Mouse (Mus musculus) lung, embryonic 15.5 days (tissue): Measurements from ENCODE around the gene Zfp148. TPM values are rescaled to one million over a fixed set of nuclear protein-coding genes. Genes with fewer than 3 reads are reported as not detected.

Source experiments
- ATAC-seq: fragments of 200-750 bp; cut with Nextera tagmentation; 2 replicates; pipeline ENCODE4 v1.8.0; 2017; ENCODE audit warnings: moderate number of reproducible peaks, borderline replicate concordance; ENCODE audit not compliant: low FRiP score, low TSS enrichment; ENCODE audit errors: extremely low read depth
- H3K27ac ChIP-seq: fragments of 300-500 bp; sonication (generic); 2 replicates; pipeline ENCODE4 v1.5.1; 2015; ENCODE audit warnings: moderate library complexity, mild to moderate bottlenecking, inconsistent platforms
- H3K27me3 ChIP-seq: fragments of 300-500 bp; sonication (generic); 2 replicates; pipeline ENCODE4 v1.6.1; 2015; ENCODE audit warnings: inconsistent platforms
- H3K36me3 ChIP-seq: fragments of 300-500 bp; sonication (generic); 2 replicates; pipeline ENCODE4 v1.6.1; 2015; ENCODE audit warnings: inconsistent platforms
- H3K4me1 ChIP-seq: fragments of 300-500 bp; sonication (generic); 2 replicates; pipeline ENCODE4 v1.6.1; 2015; ENCODE audit warnings: inconsistent platforms
- H3K4me2 ChIP-seq: fragments of 300-500 bp; sonication (generic); 2 replicates; pipeline ENCODE4 v1.6.1; 2015; ENCODE audit warnings: inconsistent platforms, mild to moderate bottlenecking, moderate library complexity
- H3K4me3 ChIP-seq: fragments of 300-500 bp; sonication (generic); 2 replicates; pipeline ENCODE4 v1.5.1; 2015; ENCODE audit warnings: mild to moderate bottlenecking, inconsistent platforms
- H3K9ac ChIP-seq: fragments of 300-500 bp; sonication (generic); 2 replicates; pipeline ENCODE4 v1.6.1; 2015; ENCODE audit warnings: inconsistent platforms
- H3K9me3 ChIP-seq: fragments of 300-500 bp; sonication (generic); 2 replicates; pipeline ENCODE4 v1.6.1; 2016; ENCODE audit warnings: inconsistent platforms
- WGBS: fragments of 180-500 bp; shearing (Covaris S2); methylation state at CpG from one replicate; pipeline ENCODE4 v1.1.7; 2015; 5-methylcytosine and 5-hydroxymethylcytosine counted together
- polyA plus RNA-seq: library from polyadenylated mRNA; unstranded; fragments of >200 nt; fragmentation: Nextera tagmentation; extraction: Ambion mirVana; gene quantifications from 2 replicates; pipeline ENCODE4 v1.2.1, GENCODE M21; 2015

Gene Zfp148
- polyA plus RNA-seq, 1 experiment from 2014 or later, result 61.4 TPM

- Histone ChIP-seq H3K9me3 (no peaks in the 10 kb centered on the region), H3K9ac (no peak overlapping the region), H3K4me3 (no peak overlapping the region), H3K27me3 (no peaks in the 10 kb centered on the region), H3K4me2 (no peak overlapping the region), H3K36me3 (no peaks in the 10 kb centered on the region), H3K27ac (no peak overlapping the region), H3K4me1 (peaks cover 13% of the 10 kb centered on the region)
- 31% methylated on average over 5 of the region's 5 CpGs for WGBS
- no peak for ATAC-seq
Measured at GRCm38 (mm10) chr16:33347134-33347533, 33.5 kb upstream of the Zfp148 start.

GRCm38 (mm10) chr16:33357805-33358204 is 22.8 kb upstream of the Zfp148 start:
- H3K27ac ChIP-seq, result no peak overlapping the region
- H3K9me3 ChIP-seq, result no peaks in the 10 kb centered on the region
- H3K4me2 ChIP-seq, result no peak overlapping the region
- no peaks in the 10 kb centered on the region for H3K27me3 ChIP-seq
- no peak overlapping the region for H3K9ac ChIP-seq
- no peak overlapping the region for H3K4me3 ChIP-seq
- H3K4me1 ChIP-seq, result no peaks in the 10 kb centered on the region
- 50% methylated on average over 6 of the region's 6 CpGs for WGBS
- H3K36me3 ChIP-seq, result no peaks in the 10 kb centered on the region
- no peak for ATAC-seq

- Histone ChIP-seq H3K27ac (no peak overlapping the region), H3K27me3 (no peaks in the 10 kb centered on the region), H3K4me3 (no peak overlapping the region), H3K9me3 (no peaks in the 10 kb centered on the region), H3K36me3 (no peaks in the 10 kb centered on the region), H3K9ac (no peak overlapping the region), H3K4me1 (no peaks in the 10 kb centered on the region), H3K4me2 (no peak overlapping the region)
- no peak for ATAC-seq
- WGBS, result 77% methylated on average over 6 of the region's 6 CpGs
Measured at GRCm38 (mm10) chr16:33365772-33366171, 14.9 kb upstream of the Zfp148 start.

GRCm38 (mm10) chr16:33368632-33369031 is 12.0 kb upstream of the Zfp148 start:
- Histone ChIP-seq H3K4me1 (no peaks in the 10 kb centered on the region), H3K27ac (no peak overlapping the region), H3K4me3 (no peak overlapping the region), H3K27me3 (no peaks in the 10 kb centered on the region), H3K9me3 (no peaks in the 10 kb centered on the region), H3K4me2 (no peak overlapping the region), H3K9ac (no peak overlapping the region), H3K36me3 (no peaks in the 10 kb centered on the region)
- ATAC-seq, result no peak
- WGBS, result 59% methylated on average over 3 of the region's 3 CpGs

GRCm38 (mm10) chr16:33370836-33371235 is 9.8 kb upstream of the Zfp148 start:
- Histone ChIP-seq H3K36me3 (no peaks in the 10 kb centered on the region), H3K9me3 (no peaks in the 10 kb centered on the region), H3K4me1 (no peaks in the 10 kb centered on the region), H3K9ac (no peak overlapping the region), H3K4me2 (no peak overlapping the region), H3K27me3 (no peaks in the 10 kb centered on the region), H3K27ac (no peak overlapping the region), H3K4me3 (no peak overlapping the region)
- WGBS, result 43% methylated on average over 6 of the region's 6 CpGs
- ATAC-seq, result no peak

- no peaks in the 10 kb centered on the region for H3K9me3 ChIP-seq
- no peaks in the 10 kb centered on the region for H3K4me1 ChIP-seq
- ATAC-seq, result no peak
- no peaks in the 10 kb centered on the region for H3K27me3 ChIP-seq
- H3K27ac ChIP-seq, result no peak overlapping the region
- H3K4me3 ChIP-seq, result no peak overlapping the region
- 52% methylated on average over 5 of the region's 5 CpGs for WGBS
- no peaks in the 10 kb centered on the region for H3K36me3 ChIP-seq
- no peak overlapping the region for H3K9ac ChIP-seq
- H3K4me2 ChIP-seq, result no peak overlapping the region
Measured at GRCm38 (mm10) chr16:33372611-33373010, 8.0 kb upstream of the Zfp148 start.

- 87% methylated on average over 2 of the region's 2 CpGs for WGBS
- ATAC-seq, result no peak
- H3K36me3 ChIP-seq, result no peaks in the 10 kb centered on the region
Measured at GRCm38 (mm10) chr16:33373326-33373725, 7.3 kb upstream of the Zfp148 start.

GRCm38 (mm10) chr16:33376266-33376665 is 4.4 kb upstream of the Zfp148 start:
- Histone ChIP-seq H3K9ac (no peak overlapping the region), H3K4me2 (no peak overlapping the region), H3K4me1 (peaks cover 8% of the 10 kb centered on the region), H3K27me3 (no peaks in the 10 kb centered on the region), H3K27ac (no peak overlapping the region), H3K4me3 (no peak overlapping the region), H3K9me3 (no peaks in the 10 kb centered on the region), H3K36me3 (no peaks in the 10 kb centered on the region)
- WGBS, result 69% methylated on average over 5 of the region's 5 CpGs
- ATAC-seq, result no peak

More at GRCm38 (mm10) chr16:33373326-33373725, 7.3 kb upstream of the Zfp148 start:
- no peaks in the 10 kb centered on the region for H3K9me3 ChIP-seq
- H3K4me1 ChIP-seq, result no peaks in the 10 kb centered on the region
- H3K9ac ChIP-seq, result no peak overlapping the region
- H3K27ac ChIP-seq, result no peak overlapping the region
- H3K4me2 ChIP-seq, result no peak overlapping the region
- H3K4me3 ChIP-seq, result no peak overlapping the region
- no peaks in the 10 kb centered on the region for H3K27me3 ChIP-seq

- peak overlapping the region; percentile 90; the same call in 1 of the 2 replicates for H3K27ac ChIP-seq
Measured at GRCm38 (mm10) chr16:33379219-33379943, 1.3 kb upstream of the Zfp148 start.

GRCm38 (mm10) chr16:33380882-33381613 is 412 bp downstream of the Zfp148 start:
- Histone ChIP-seq H3K9me3 (no peaks in the 10 kb centered on the region), H3K36me3 (no peaks in the 10 kb centered on the region), H3K27ac (peak overlapping the region; percentile 90), H3K4me1 (peaks cover 17% of the 10 kb centered on the region), H3K4me2 (peak overlapping the region; percentile 76), H3K4me3 (peak overlapping the region; percentile 96), H3K9ac (peak overlapping the region; percentile 93), H3K27me3 (no peaks in the 10 kb centered on the region)
- WGBS, result 1% methylated on average over 52 of the region's 80 CpGs
- ATAC-seq, result peak; percentile 76

More at GRCm38 (mm10) chr16:33379219-33379943, 1.3 kb upstream of the Zfp148 start:
- Histone ChIP-seq H3K4me1 (peaks cover 17% of the 10 kb centered on the region), H3K4me2 (peak overlapping the region; percentile 76), H3K9ac (peak overlapping the region; percentile 93), H3K27me3 (no peaks in the 10 kb centered on the region), H3K36me3 (no peaks in the 10 kb centered on the region), H3K9me3 (no peaks in the 10 kb centered on the region), H3K4me3 (peak overlapping the region; percentile 96)
- no peak for ATAC-seq
- WGBS, result 51% methylated on average over 6 of the region's 6 CpGs

GRCm38 (mm10) chr16:33381614-33382245 is 1.1 kb downstream of the Zfp148 start:
- Histone ChIP-seq H3K4me3 (peak overlapping the region; percentile 96), H3K36me3 (no peaks in the 10 kb centered on the region), H3K9me3 (no peaks in the 10 kb centered on the region), H3K9ac (peak overlapping the region; percentile 93), H3K4me1 (peaks cover 17% of the 10 kb centered on the region), H3K27me3 (no peaks in the 10 kb centered on the region), H3K27ac (peak overlapping the region; percentile 90), H3K4me2 (peak overlapping the region; percentile 76)
- no peak for ATAC-seq
- WGBS, result 2% methylated on average over 18 of the region's 18 CpGs

- Histone ChIP-seq H3K9ac (peak overlapping the region; percentile 93), H3K4me1 (peaks cover 17% of the 10 kb centered on the region), H3K9me3 (no peaks in the 10 kb centered on the region), H3K4me3 (peak overlapping the region; percentile 96), H3K4me2 (peak overlapping the region; percentile 76), H3K36me3 (no peaks in the 10 kb centered on the region), H3K27me3 (no peaks in the 10 kb centered on the region), H3K27ac (0 out of 2 replicates have a peak overlapping the region, but pooled peaks have one; percentile 90)
- WGBS, result 21% methylated on average over 4 of the region's 4 CpGs
- ATAC-seq, result no peak
Measured at GRCm38 (mm10) chr16:33382341-33382740, 1.7 kb downstream of the Zfp148 start.
